In genomic region chr1:73516441-73516840, GRCm38 (mm10) we compare ENCODE assay signal across 19 mouse cellular contexts.
DNase-seq lines count a peak whose midpoint lies in the region; ATAC-seq lines count a peak whose summit lies in the region.
"Had no signal": no experiment of that assay in that cellular context is flagged by ENCODE, and none has a peak within 500 bp of the region (broad histone marks: within the 10 kb centered on the region; RNA-seq: fewer than 3 reads in every experiment).

No protein-coding gene starts in this region.

- no peak overlapping the region for H3K27ac ChIP-seq in embryonic facial prominence, embryonic 14.5 days (replicated peaks; ENCODE audit: low read depth, low read length)
- H3K27ac ChIP-seq in embryonic facial prominence, embryonic 10.5 days (replicated peaks): no peak overlapping the region
- H3K27ac ChIP-seq: limb, embryonic 13.5 days had no signal

- intact Hi-C loops in heart, postnatal 36 days (cut with DNase I): no loop called here

- no peaks in the 10 kb centered on the region for H3K36me3 ChIP-seq in embryonic facial prominence, embryonic 14.5 days (ENCODE audit: control insufficient read depth, insufficient read depth, low read length)
- H3K36me3 ChIP-seq in embryonic facial prominence, embryonic 10.5 days (replicated peaks): no peaks in the 10 kb centered on the region
- H3K36me3 ChIP-seq: G1E; limb, embryonic 13.5 days had no signal

- H3K4me2 ChIP-seq in embryonic facial prominence, embryonic 14.5 days (ENCODE audit: low read depth, low read length): no peak overlapping the region
- H3K4me2 ChIP-seq: limb, embryonic 13.5 days had no signal

- no peak overlapping the region for H3K9ac ChIP-seq in embryonic facial prominence, embryonic 14.5 days (ENCODE audit: low read depth, low read length)
- H3K9ac ChIP-seq: limb, embryonic 13.5 days had no signal

- H3K4me1 ChIP-seq in embryonic facial prominence, embryonic 14.5 days (ENCODE audit: control insufficient read depth, insufficient read depth, low read length): peaks cover 2% of the 10 kb centered on the region; the same call in 1 of the 2 replicates
- peaks cover 4% of the 10 kb centered on the region; the same call in 1 of the 2 replicates for H3K4me1 ChIP-seq in embryonic facial prominence, embryonic 10.5 days
- H3K4me1 ChIP-seq: megakaryocyte, embryonic 14.5 days had no signal

- no peak for ATAC-seq in embryonic facial prominence, embryonic 14.5 days (ENCODE audit: low read depth)
- no peak for ATAC-seq in activated CD4-positive, CD25-positive, alpha-beta regulatory T cell, adult 4 months
- ATAC-seq: CD4-positive, CD25-positive, alpha-beta regulatory T cell, adult 4 months; forebrain, embryonic 14.5 days had no signal

- WGBS in embryonic facial prominence, embryonic 14.5 days: 64% methylated on average over 8 of the region's 8 CpGs
- WGBS in embryonic facial prominence, embryonic 10.5 days: 85% methylated on average over 8 of the region's 8 CpGs

- no peaks in the 10 kb centered on the region for H3K27me3 ChIP-seq in embryonic facial prominence, embryonic 14.5 days (replicated peaks; ENCODE audit: control insufficient read depth, insufficient read depth, low read length)
- H3K27me3 ChIP-seq in embryonic facial prominence, embryonic 10.5 days (replicated peaks; ENCODE audit: low read depth, poor library complexity, severe bottlenecking): 0 out of 2 replicates have a peak, but pooled peaks cover 5% of the 10 kb centered on the region
- H3K27me3 ChIP-seq: limb, embryonic 13.5 days; megakaryocyte, embryonic 14.5 days had no signal

- H3K9me3 ChIP-seq in embryonic facial prominence, embryonic 14.5 days (ENCODE audit: control insufficient read depth, low read length): no peaks in the 10 kb centered on the region
- no peaks in the 10 kb centered on the region for H3K9me3 ChIP-seq in embryonic facial prominence, embryonic 10.5 days
- H3K9me3 ChIP-seq: G1E; limb, embryonic 13.5 days had no signal

- DNase-seq in embryonic facial prominence, embryonic 14.5 days (ENCODE audit: low spot score): peak; percentile 77
- no peak for DNase-seq in embryonic facial prominence, embryonic 10.5 days (ENCODE audit: low spot score)
- DNase-seq in lung, postnatal 36 days: peak; percentile 10
- DNase-seq in lung, postnatal 4 days: no peak
- peak; percentile 69 for DNase-seq in gastrocnemius, postnatal 25 days
- DNase-seq in heart, postnatal 36 days: peak; percentile 15 to 25
- no peak for DNase-seq in kidney, adult 9 months
- DNase-seq: cerebellum, postnatal 14 days; embryo, embryonic 11 days; kidney, adult 2 months; kidney, postnatal 36 days; layer of hippocampus, adult 9-11 months; right cerebral cortex, postnatal 14 days had no signal

- H3K4me3 ChIP-seq in embryonic facial prominence, embryonic 14.5 days (ENCODE audit: low read depth, low read length): no peak overlapping the region
- no peak overlapping the region for H3K4me3 ChIP-seq in embryonic facial prominence, embryonic 10.5 days
- H3K4me3 ChIP-seq: limb, embryonic 13.5 days; megakaryocyte, embryonic 14.5 days had no signal

Comparison
In these comparisons a context has a peak if more than half of its experiments do, and no peak if none do; other contexts are left out.
1. DNase-seq: peak in embryonic facial prominence, embryonic 14.5 days (single experiment), lung, postnatal 36 days (single experiment), gastrocnemius, postnatal 25 days (single experiment) and heart, postnatal 36 days (2 of 2); none in embryonic facial prominence, embryonic 10.5 days (single experiment), lung, postnatal 4 days (0 of 2) and kidney, adult 9 months (single experiment).